ENCODE assay signal across 27 mouse cellular contexts in the genomic region with DNA sequence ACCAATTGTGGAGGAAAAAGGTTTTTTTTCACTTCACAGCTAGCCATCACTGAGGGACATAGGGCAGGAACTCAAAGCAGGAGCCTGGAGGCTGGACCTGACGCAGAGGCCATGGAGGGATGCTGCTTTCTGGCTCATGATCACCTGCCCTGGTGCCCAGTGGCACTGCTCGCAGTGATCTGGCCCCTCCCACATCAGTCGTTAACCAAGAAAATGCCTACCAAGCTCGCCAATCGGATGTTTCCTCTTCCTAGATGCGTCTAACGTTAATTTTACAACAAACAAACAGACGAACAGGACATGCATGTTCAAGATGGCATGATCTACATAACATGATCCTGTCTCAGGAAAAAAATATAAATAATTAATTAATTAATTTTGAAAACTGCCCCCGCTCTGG. TPM values are rescaled to one million over a fixed set of nuclear protein-coding genes. Genes with fewer than 3 reads are reported as not detected.
A peak's percentile ranks its signal among the peaks of the same experiment; 100 is the strongest.
DNase-seq lines count a peak whose midpoint lies in the region; ATAC-seq and TF ChIP-seq lines count a peak whose summit lies in the region.
"Had no signal": no experiment of that assay in that cellular context is flagged by ENCODE, and none has a peak within 500 bp of the region (broad histone marks: within the 10 kb centered on the region; RNA-seq: fewer than 3 reads in every experiment).

No protein-coding gene starts in this region.

- peaks cover 35% of the 10 kb centered on the region for H3K4me1 ChIP-seq in heart, embryonic 12.5 days (replicated peaks)
- peaks cover 13% of the 10 kb centered on the region for H3K4me1 ChIP-seq in heart, postnatal 0 days (ENCODE audit: control insufficient read depth, insufficient read depth)
- H3K4me1 ChIP-seq in heart, embryonic 11.5 days (ENCODE audit: control insufficient read depth, insufficient read depth, low read length) = peaks cover 10% of the 10 kb centered on the region
- H3K4me1 ChIP-seq: embryonic facial prominence, embryonic 13.5 days; forebrain, embryonic 12.5 days; forebrain, embryonic 15.5 days; hindbrain, embryonic 10.5 days; hindbrain, embryonic 13.5 days had no signal

- no peak for TF ChIP-seq EP300 in heart, postnatal 0 days (IDR thresholded peaks at IDR 0.05; ENCODE audit: low read depth)

- intact Hi-C loops in heart, postnatal 10 days (cut with DNase I) = no loop called here
- intact Hi-C loops in left cerebral cortex, adult 2 months (cut with DNase I) = no loop called here

- TF ChIP-seq CTCF in heart, postnatal 0 days (IDR thresholded peaks at IDR 0.05; ENCODE audit: low read depth) = no peak
- TF ChIP-seq CTCF in left cerebral cortex, adult 2 months (IDR thresholded peaks at IDR 0.05) = no peak

- no peak overlapping the region for H3K4me3 ChIP-seq in heart, embryonic 12.5 days
- no peak overlapping the region for H3K4me3 ChIP-seq in heart, postnatal 0 days (ENCODE audit: low read depth, low read length)
- H3K4me3 ChIP-seq in heart, embryonic 11.5 days (ENCODE audit: low read depth, low read length) = no peak overlapping the region
- H3K4me3 ChIP-seq in left cerebral cortex, adult 2 months = no peak overlapping the region
- H3K4me3 ChIP-seq: embryonic facial prominence, embryonic 10.5 days; embryonic facial prominence, embryonic 13.5 days; erythroblast, embryonic 14.5 days; forebrain, embryonic 12.5 days; forebrain, embryonic 15.5 days; hindbrain, embryonic 10.5 days; hindbrain, embryonic 13.5 days; intestine, embryonic 15.5 days had no signal

- H3K4me2 ChIP-seq in heart, embryonic 12.5 days = no peak overlapping the region
- H3K4me2 ChIP-seq in heart, postnatal 0 days (ENCODE audit: low read depth, low read length) = no peak overlapping the region
- no peak overlapping the region for H3K4me2 ChIP-seq in heart, embryonic 11.5 days
- H3K4me2 ChIP-seq: embryonic facial prominence, embryonic 13.5 days; forebrain, embryonic 12.5 days; forebrain, embryonic 15.5 days; hindbrain, embryonic 13.5 days; intestine, embryonic 15.5 days had no signal

- 84% methylated on average over 9 of the region's 9 CpGs for WGBS in heart, embryonic 12.5 days
- 85% methylated on average over 9 of the region's 9 CpGs for WGBS in heart, postnatal 0 days
- 86% methylated on average over 9 of the region's 9 CpGs for WGBS in heart, embryonic 11.5 days (ENCODE audit: insufficient replicate concordance)

- ATAC-seq in heart, embryonic 12.5 days (ENCODE audit: insufficient number of reproducible peaks, low FRiP score) = no peak
- ATAC-seq in heart, postnatal 0 days (ENCODE audit: insufficient read depth, low read depth) = no peak
- no peak for ATAC-seq in heart, embryonic 11.5 days (replicated peaks; ENCODE audit: insufficient number of reproducible peaks, low FRiP score, low TSS enrichment)
- ATAC-seq: CD4-positive, CD25-positive, alpha-beta regulatory T cell, adult 4 months; forebrain, embryonic 15.5 days; hindbrain, embryonic 16.5 days; intestine, embryonic 15.5 days had no signal

- no peaks in the 10 kb centered on the region for H3K27me3 ChIP-seq in heart, embryonic 12.5 days (replicated peaks)
- no peaks in the 10 kb centered on the region for H3K27me3 ChIP-seq in heart, postnatal 0 days (ENCODE audit: control insufficient read depth, insufficient read depth, low read length)
- no peaks in the 10 kb centered on the region for H3K27me3 ChIP-seq in heart, embryonic 11.5 days (ENCODE audit: control insufficient read depth, insufficient read depth, low read length)
- H3K27me3 ChIP-seq: embryonic facial prominence, embryonic 13.5 days; forebrain, embryonic 12.5 days; forebrain, embryonic 15.5 days; hindbrain, embryonic 13.5 days; intestine, embryonic 15.5 days had no signal

- H3K27ac ChIP-seq in heart, embryonic 12.5 days (ENCODE audit: poor library complexity, severe bottlenecking) = peak overlapping the region; percentile 69; the same call in 1 of the 2 replicates
- H3K27ac ChIP-seq in heart, postnatal 0 days (ENCODE audit: low read depth) = 0 out of 2 replicates have a peak overlapping the region, but pooled peaks have one; percentile 15
- no peak overlapping the region for H3K27ac ChIP-seq in heart, embryonic 11.5 days (ENCODE audit: low read depth, low read length)
- no peak overlapping the region for H3K27ac ChIP-seq in left cerebral cortex, adult 2 months
- H3K27ac ChIP-seq: embryonic facial prominence, embryonic 13.5 days; forebrain, embryonic 12.5 days; forebrain, embryonic 15.5 days; hindbrain, embryonic 13.5 days; intestine, embryonic 15.5 days had no signal

- H3K9me3 ChIP-seq in heart, embryonic 12.5 days (replicated peaks) = no peaks in the 10 kb centered on the region
- no peaks in the 10 kb centered on the region for H3K9me3 ChIP-seq in heart, postnatal 0 days (replicated peaks; ENCODE audit: control insufficient read depth, low read length)
- no peaks in the 10 kb centered on the region for H3K9me3 ChIP-seq in heart, embryonic 11.5 days (replicated peaks; ENCODE audit: control insufficient read depth, low read length)
- H3K9me3 ChIP-seq: embryonic facial prominence, embryonic 10.5 days; embryonic facial prominence, embryonic 13.5 days; forebrain, embryonic 12.5 days; forebrain, embryonic 15.5 days; hindbrain, embryonic 10.5 days; hindbrain, embryonic 13.5 days; intestine, embryonic 15.5 days had no signal

- H3K9ac ChIP-seq in heart, embryonic 12.5 days = no peak overlapping the region
- H3K9ac ChIP-seq in heart, postnatal 0 days (replicated peaks; ENCODE audit: low read depth, low read length) = no peak overlapping the region
- no peak overlapping the region for H3K9ac ChIP-seq in heart, embryonic 11.5 days (ENCODE audit: low read depth, low read length)
- H3K9ac ChIP-seq: embryonic facial prominence, embryonic 13.5 days; forebrain, embryonic 12.5 days; forebrain, embryonic 15.5 days; hindbrain, embryonic 13.5 days; intestine, embryonic 15.5 days had no signal

- DNase-seq in heart, postnatal 10 days = no peak
- no peak for DNase-seq in heart, postnatal 0 days (ENCODE audit: low spot score)
- peak; percentile 35 for DNase-seq in ES-CJ7 (ENCODE audit: low read depth, low spot score)
- peak; percentile 55 for DNase-seq in R1 (ENCODE audit: low read depth, low spot score)
- no peak for DNase-seq in left cerebral cortex, adult 2 months (ENCODE audit: extremely low spot score in 1 of 2, low spot score in 2 of 2)
- DNase-seq: adrenal gland, postnatal 25 days; cerebellum, adult 11-12 months; cerebellum, adult 8-10 months; cerebellum, postnatal 10 days; cerebellum, postnatal 36 days; embryo, embryonic 11 days; gastrocnemius, postnatal 25 days; heart, postnatal 36 days; kidney, adult 11 months; kidney, adult 8-10 months had no signal

- no peaks in the 10 kb centered on the region for H3K36me3 ChIP-seq in heart, embryonic 12.5 days
- no peaks in the 10 kb centered on the region for H3K36me3 ChIP-seq in heart, postnatal 0 days (replicated peaks; ENCODE audit: control insufficient read depth, insufficient read depth, low read length)
- no peaks in the 10 kb centered on the region for H3K36me3 ChIP-seq in heart, embryonic 11.5 days (ENCODE audit: control insufficient read depth, insufficient read depth, low read length)
- H3K36me3 ChIP-seq: embryonic facial prominence, embryonic 10.5 days; embryonic facial prominence, embryonic 13.5 days; forebrain, embryonic 12.5 days; forebrain, embryonic 15.5 days; hindbrain, embryonic 10.5 days; hindbrain, embryonic 13.5 days; intestine, embryonic 15.5 days had no signal

RNA-seq across cellular contexts. Expression of gene Daam1, which starts 17.6 kb away (rescaled TPM):
- 23.1 and 23.3 TPM in 2 replicates for polyA plus RNA-seq in heart, embryonic 12.5 days (2016; fragmentation: Nextera tagmentation; extraction: Ambion mirVana)
- 10 to 100 TPM; 70.7 to 86.4 TPM for total RNA-seq in heart, postnatal 10 days (2021)
- total RNA-seq in heart, postnatal 0 days (2014; rRNA removed; ENCODE audit: low replicate concordance) = 33.8 and 44.5 TPM in 2 replicates
- 12.3 and 12.8 TPM in 2 replicates for polyA plus RNA-seq in heart, postnatal 0 days (2015; fragmentation: Nextera tagmentation; extraction: Ambion mirVana)
- 25.7 and 33.0 TPM in 2 replicates for polyA plus RNA-seq in heart, embryonic 11.5 days (2014; fragmentation: Nextera tagmentation; extraction: Ambion mirVana)
- total RNA-seq in left cerebral cortex, adult 2 months (2021) = 10 to 100 TPM; 48.0 to 55.0 TPM

Comparison
In these comparisons a context has a peak if more than half of its experiments do, and no peak if none do; other contexts are left out.
1. H3K27ac ChIP-seq: peak in heart, embryonic 12.5 days (single experiment) and heart, postnatal 0 days (single experiment); none in heart, embryonic 11.5 days (single experiment) and left cerebral cortex, adult 2 months (single experiment).
2. DNase-seq: peak in ES-CJ7 (single experiment) and R1 (single experiment); none in heart, postnatal 10 days (0 of 2), heart, postnatal 0 days (single experiment) and left cerebral cortex, adult 2 months (0 of 2).